Mouse (Mus musculus): ENCODE measurements at regions not wholly inside any gene's neighbourhood (a gene's known extent, or its start where the extent isn't known, plus 50 kb on each side); places are given as distances from the start of the nearest gene placed in this dataset.

DNA sequence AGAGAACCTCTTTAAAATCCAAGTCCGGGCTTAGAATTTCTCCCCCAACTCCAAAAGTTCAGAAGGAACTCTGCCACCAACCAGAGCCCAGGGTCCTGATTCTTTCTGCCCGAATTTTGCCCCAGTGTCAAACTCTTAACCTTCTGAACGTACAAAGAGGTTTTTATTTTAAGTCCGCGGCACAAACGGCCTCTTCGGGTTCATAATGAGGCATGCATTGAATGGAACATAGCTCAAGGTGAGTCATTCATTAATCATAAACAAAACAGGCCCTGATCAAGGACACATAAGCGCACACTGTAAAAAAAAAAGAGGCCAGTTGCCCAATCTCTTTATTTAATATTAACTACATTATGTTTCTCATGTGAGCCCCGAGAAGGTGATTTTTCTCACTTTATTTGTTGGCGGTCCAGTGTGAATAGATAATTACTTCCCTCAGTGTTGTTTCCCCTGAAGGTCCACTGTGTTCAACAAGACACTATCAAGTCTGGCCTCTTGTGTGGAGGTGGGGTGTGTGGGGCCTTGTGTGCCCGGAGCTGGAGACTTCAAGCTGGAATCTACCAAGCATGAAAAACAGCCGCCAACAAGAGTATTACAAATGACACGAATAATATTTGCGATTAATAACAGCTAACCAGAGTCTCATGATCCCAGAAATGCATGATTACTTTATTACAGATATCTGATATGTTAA lies 241.1 kb upstream of the Sall1 start:
- CTCF ChIA-PET = interaction anchor here in 1 of 4 experiments (0.6 kb wide), 1 partner anchor 389 kb away, joined by 9 read pairs; no protein-coding TSS in a partner anchor
- POLR2A ChIA-PET = no interaction called here

DNA sequence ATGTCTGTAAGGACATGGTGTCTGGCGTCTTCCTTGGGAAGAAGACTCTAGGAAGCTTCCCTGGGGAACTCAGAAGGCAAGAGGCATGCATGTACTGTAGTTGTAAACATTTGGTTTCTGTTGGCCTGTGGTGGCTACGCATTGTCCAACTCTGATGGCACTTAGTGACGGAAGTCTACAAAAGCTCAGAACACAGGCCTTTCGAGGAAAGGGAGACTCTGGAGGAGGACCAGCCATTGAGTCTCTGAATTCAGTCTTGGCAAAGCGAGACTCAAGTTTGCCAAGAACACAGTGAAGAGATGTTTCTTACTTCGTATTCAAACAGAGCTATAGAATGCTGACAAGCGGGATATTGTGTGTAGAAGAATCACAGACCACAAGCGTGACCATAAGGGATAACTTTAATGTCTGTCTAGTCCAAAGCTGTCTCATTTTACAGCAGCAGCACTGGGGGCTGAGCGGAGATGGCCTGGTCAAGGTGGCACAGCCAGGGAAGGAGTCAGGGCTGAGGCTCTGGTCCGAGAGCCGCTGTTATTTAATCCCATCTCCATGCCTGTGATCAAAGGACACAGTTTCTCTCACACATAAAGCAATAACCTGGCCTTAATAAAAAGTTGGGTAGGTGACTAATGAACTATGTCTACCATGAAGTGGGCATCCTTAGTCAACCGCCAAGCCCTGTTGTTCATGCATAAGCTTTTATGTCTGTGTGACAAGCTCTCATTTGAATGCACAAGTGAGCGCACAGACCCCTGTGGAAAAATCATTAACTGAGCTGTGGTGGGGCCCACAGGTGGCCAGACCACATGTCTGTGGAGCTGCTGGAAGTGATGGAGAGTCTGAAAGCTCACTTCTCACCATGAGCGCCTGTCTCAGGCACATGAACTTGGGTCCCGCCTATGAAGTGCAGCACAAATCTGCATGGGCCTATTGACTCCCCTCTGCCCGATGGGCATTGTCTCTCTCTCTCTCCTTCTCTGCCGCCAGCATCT lies 239.4 kb upstream of the Sall1 start:
- ChIA-PET POLR2A (interaction anchor here in 1 of 4 experiments (0.6 kb wide), 1 partner anchor 80 kb away, joined by 4 read pairs; no protein-coding TSS in a partner anchor), CTCF (no interaction called here)

- ChIA-PET POLR2A (interaction anchor here in 2 of 4 experiments (0.6 kb wide), 2 partner anchors 8 to 1398 kb away, joined by 3 to 7 read pairs; no protein-coding TSS in a partner anchor), CTCF (no interaction called here)
Observed at GRCm38 (mm10) chr8:89279844-89280243, 235.9 kb upstream of the Sall1 start.

GRCm38 (mm10) chr8:89279142-89279541 lies 235.2 kb upstream of the Sall1 start:
- POLR2A ChIA-PET = no interaction called here

DNA sequence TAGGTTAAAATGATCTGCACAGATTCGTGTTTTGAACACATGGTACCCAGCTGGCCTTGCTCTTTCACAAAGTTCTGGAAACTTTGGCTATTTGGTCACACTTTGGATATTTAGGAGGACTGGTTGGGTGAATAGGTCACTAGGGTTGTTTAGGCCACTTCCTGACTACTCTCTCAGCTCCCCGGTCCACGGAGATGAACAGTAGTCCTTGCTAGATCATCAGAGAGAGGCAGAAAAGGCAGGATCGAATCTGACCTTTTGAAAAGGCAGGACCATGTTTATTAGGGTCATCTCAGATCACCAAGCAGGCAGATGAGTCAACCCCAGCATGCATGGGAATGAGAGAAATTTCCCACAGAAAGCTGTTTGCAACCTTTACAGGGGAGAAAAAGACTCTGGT lies 229.3 kb upstream of the Sall1 start:
- ChIA-PET POLR2A (interaction anchor here in 3 of 4 experiments (0.9 to 3.6 kb wide), 4 partner anchors 220 to 324 kb away, joined by 3 to 21 read pairs (median 9); no protein-coding TSS in a partner anchor), CTCF (no interaction called here)

More at GRCm38 (mm10) chr8:89279142-89279541, 235.2 kb upstream of the Sall1 start:
- CTCF ChIA-PET = interaction anchor here in 1 of 4 experiments (0.6 kb wide), 1 partner anchor 282 kb away, joined by 3 read pairs; no protein-coding TSS in a partner anchor

DNA sequence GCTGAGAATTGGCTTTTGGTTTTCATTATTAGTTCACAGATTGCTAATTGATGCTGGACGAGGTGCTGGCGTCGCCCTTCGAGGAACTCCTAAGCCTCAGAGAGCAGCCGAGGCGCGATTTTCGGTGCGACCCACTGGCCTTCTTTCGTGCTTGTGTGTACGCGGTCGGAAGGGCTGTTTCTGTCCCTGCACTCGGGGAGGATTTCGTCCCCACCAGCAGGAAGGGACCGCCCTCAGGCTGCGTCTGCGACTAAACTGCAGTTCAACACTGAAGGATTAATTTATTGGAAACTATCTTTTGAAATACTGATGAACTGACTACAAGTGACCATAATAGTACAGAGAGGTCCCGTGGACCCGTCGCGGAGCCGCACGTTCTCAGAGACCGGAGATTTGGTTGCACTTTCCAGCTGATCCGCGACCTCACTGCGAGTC lies 228.4 kb upstream of the Sall1 start:
- POLR2A ChIA-PET = interaction anchor here (0.6 to 3.6 kb wide), 15 partner anchors 18 to 436 kb away, joined by 3 to 21 read pairs (median 4); partner anchors contain the start of gene Sall1 (in 1 of the 4)
- CTCF ChIA-PET = interaction anchor here in 1 of 4 experiments (1.6 kb wide), 1 partner anchor 328 kb away, joined by 4 read pairs; no protein-coding TSS in a partner anchor

DNA sequence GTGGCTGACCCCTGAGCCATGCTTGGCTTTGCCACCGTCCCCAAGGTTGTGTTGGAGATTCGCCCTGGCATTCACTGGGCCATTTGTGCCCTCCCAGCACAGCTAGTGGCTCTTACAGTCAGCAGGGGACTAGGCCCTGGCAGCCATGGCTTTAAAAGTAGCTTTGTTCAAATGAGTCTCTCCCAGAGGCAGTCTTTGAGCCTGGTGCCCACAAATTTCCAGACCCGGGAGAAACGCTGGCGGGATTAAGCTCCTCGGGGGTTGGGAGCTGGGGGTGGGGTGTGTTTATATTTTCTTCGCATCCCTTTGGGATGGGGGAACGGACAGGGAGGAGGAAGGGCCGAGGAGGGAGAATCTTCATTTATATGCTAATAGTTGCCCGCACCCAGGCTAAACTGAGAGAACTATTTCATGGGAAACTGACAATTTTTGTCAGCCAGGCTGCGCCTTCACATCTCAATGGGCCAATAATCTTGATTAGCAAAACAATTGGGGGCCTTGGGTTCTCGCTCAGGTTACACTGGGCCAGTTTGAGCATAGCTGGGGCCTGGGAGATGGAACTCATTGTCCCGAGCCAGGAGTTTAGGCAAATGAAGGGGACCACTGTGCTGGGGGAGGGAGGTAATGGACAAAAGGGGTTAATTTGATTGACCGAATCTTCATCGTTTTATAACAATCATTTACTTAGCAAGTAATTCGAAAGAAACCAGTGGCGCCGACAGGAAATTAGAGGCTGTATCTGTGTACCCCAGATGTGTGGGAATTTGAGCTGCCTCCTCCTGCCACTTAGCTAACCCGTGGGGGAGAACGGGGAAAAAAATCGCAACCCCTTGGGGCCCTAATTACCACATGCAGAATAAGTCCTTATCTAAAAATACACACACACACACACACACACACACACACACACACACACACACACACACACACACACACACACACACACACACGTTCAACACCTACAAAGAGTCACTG lies 227.7 kb upstream of the Sall1 start:
- ChIA-PET CTCF (interaction anchor here in 3 of 4 experiments (0.6 to 1.6 kb wide), 6 partner anchors 10 to 327 kb away, joined by 3 to 5 read pairs (median 4); no protein-coding TSS in a partner anchor), POLR2A (interaction anchor here (0.5 to 3.6 kb wide), 27 partner anchors 8 to 1561 kb away, joined by 3 to 21 read pairs (median 4); partner anchors contain the start of gene Sall1 (in 1 of the 4))

DNA sequence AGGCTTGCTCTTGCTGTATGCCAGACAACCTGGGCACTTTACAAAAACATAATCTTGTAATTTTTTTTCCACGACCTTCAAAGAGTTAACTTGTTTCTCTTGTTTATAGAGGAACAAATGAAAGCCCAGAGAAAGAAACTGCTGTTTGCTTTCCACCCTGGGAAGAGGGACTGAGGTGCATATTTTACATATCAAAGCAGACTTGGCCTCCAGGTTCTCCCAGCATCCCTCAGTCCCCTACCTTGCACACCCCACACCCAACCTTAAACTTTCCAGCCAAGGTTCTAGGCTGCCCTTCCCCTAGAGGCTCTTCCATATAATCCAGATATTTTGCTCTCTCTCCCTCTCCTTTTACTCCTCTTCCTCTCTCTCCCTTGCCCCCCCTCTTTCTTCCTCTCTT lies 226.0 kb upstream of the Sall1 start:
- ChIA-PET POLR2A (interaction anchor here in 2 of 4 experiments (1.2 to 3.6 kb wide), 3 partner anchors 8 to 321 kb away, joined by 3 to 21 read pairs (median 4); no protein-coding TSS in a partner anchor), CTCF (no interaction called here)

- ChIA-PET CTCF (no interaction called here), POLR2A (no interaction called here)
Observed at GRCm38 (mm10) chr8:89261163-89261812, 217.3 kb upstream of the Sall1 start.

DNA sequence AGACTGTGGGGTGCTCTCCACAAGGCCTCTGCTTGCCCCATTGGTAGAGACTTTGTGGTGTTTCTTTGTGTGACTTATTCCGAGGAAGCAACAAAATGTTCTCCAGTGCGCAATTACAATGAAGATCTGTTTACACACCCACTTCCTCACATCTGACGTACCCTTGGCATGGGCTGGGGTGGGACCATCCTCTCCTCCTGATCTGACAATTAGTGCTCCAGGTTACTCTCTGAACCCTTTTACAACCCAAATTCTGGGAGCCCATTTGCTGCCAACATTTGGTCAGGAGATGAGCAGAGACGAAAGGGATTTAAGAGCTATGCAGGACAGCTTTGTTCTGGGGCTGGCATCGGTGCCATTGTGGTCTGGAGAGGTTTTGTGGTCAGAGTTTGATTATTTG lies 215.9 kb upstream of the Sall1 start:
- ChIA-PET CTCF (no interaction called here), POLR2A (no interaction called here)

DNA sequence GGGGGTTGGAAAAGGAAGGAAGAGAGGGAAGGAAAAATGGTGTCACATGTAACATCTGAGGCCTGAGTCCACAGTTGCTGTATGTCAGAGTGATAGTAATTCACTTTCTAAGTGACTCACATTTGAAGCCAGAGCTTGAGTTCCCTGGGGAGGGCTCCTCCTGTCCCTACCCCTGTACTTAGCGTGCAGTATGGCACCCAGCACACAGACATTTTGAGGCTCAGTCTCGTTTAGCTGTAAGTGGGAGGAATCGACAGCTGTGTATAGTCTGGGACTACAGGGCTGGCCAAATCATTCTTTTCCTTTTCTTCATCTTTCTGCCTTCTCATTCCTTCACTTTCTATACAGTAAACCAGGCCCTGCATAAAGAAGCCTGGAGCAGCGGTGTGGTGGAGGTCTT lies 202.4 kb upstream of the Sall1 start:
- CTCF ChIA-PET = no interaction called here
- POLR2A ChIA-PET = interaction anchor here in 1 of 4 experiments (0.5 to 1.2 kb wide), 2 partner anchors 12 to 202 kb away, joined by 3 to 4 read pairs; no protein-coding TSS in a partner anchor

DNA sequence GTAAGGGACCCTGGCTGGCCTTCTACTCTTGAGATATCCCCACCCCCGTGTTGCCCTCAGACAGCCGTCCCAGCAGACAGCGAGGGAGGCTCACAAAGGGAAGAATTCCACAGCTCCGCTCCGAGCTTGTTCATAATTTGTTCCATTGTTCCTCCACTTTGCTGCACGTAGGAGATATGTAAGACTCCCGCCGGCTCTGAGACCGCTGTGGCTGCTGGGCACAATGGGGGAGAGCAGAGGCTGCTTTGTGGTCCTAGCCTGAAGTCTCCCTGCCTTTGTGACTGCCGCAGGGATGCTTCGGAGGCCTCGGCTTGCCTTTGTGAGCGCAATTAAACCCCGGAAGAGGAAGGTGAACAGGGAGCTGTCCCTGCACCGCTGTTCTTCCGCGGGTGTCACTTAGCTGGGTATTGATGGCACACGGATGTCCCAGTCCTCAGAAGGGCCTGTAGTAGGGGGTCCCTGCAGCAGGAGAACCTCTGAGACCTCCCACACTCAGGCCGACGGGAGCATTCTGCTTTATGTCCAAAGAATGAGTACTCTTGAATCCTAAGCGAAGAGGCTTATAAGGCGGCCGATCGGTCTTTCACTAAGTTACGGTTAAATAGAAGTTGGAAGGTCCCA lies 201.3 kb upstream of the Sall1 start:
- POLR2A ChIA-PET = interaction anchor here in 2 of 4 experiments (0.5 to 1.1 kb wide), 4 partner anchors 16 to 295 kb away, joined by 3 to 4 read pairs (median 4); no protein-coding TSS in a partner anchor
- CTCF ChIA-PET = interaction anchor here in 1 of 4 experiments (0.6 kb wide), 1 partner anchor 173 kb away, joined by 3 read pairs; no protein-coding TSS in a partner anchor

- CTCF ChIA-PET = interaction anchor here in 1 of 4 experiments (0.6 kb wide), 1 partner anchor 195 kb away, joined by 3 read pairs; no protein-coding TSS in a partner anchor
- POLR2A ChIA-PET = interaction anchor here in 2 of 4 experiments (0.7 kb wide), 2 partner anchors 9 to 395 kb away, joined by 3 to 5 read pairs; no protein-coding TSS in a partner anchor
Observed at GRCm38 (mm10) chr8:89241686-89242085, 197.7 kb upstream of the Sall1 start.

GRCm38 (mm10) chr8:89239626-89240025 lies 195.7 kb upstream of the Sall1 start:
- ChIA-PET POLR2A (interaction anchor here in 1 of 4 experiments (1.4 kb wide), 1 partner anchor 289 kb away, joined by 3 read pairs; no protein-coding TSS in a partner anchor), CTCF (no interaction called here)

GRCm38 (mm10) chr8:89234041-89234440 lies 190.1 kb upstream of the Sall1 start:
- POLR2A ChIA-PET = no interaction called here
- CTCF ChIA-PET = no interaction called here

GRCm38 (mm10) chr8:89232318-89232717 lies 188.4 kb upstream of the Sall1 start:
- ChIA-PET CTCF (no interaction called here), POLR2A (no interaction called here)

DNA sequence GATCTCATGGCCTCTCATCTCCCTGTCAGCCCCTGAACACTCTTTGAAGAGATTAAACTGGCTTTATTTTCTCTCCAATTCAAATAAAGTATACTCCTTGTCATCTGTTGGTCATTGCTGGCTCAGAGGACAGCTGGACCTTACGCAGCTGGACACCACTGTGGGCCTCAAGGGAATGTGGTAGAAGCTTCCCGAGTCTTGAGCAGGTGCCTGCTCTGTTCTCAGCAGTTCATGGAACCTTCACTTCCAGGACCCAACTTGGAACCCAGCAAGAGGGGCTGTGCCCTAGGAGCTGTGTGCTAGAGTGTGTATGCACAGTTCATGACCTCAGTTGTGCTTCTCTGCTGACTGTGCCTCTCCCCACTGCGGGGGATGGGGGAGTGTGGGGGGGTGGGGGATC lies 185.2 kb upstream of the Sall1 start:
- POLR2A ChIA-PET = interaction anchor here in 2 of 4 experiments (0.6 to 0.8 kb wide), 3 partner anchors 16 to 594 kb away, joined by 4 to 9 read pairs (median 4); no protein-coding TSS in a partner anchor
- CTCF ChIA-PET = interaction anchor here in 1 of 4 experiments (0.5 to 0.7 kb wide), 2 partner anchors 674 to 964 kb away, joined by 3 to 5 read pairs; no protein-coding TSS in a partner anchor

Data from embryonic stem cell, embryonic (primary cell).